Mouse (Mus musculus): ENCODE data around the gene Mdm4. TPM values are rescaled to one million over a fixed set of nuclear protein-coding genes. Genes with fewer than 3 reads are reported as not detected.

The Mdm4 gene
- polyA plus RNA-seq, 1 experiment from 2014 or later, result 35.7 TPM

GRCm38 (mm10) chr1:133074541-133074940, 44.2 kb upstream of the Mdm4 start:
- Histone ChIP-seq H3K36me3 (replicated peaks; ENCODE audit: control insufficient read depth, insufficient read depth, low read depth, low read length) (no peaks in the 10 kb centered on the region), H3K27ac (replicated peaks; ENCODE audit: low read depth, low read length) (no peak overlapping the region), H3K4me2 (ENCODE audit: low read depth, low read length) (no peak overlapping the region), H3K9ac (replicated peaks; ENCODE audit: low read length) (no peak overlapping the region), H3K4me1 (ENCODE audit: control insufficient read depth, insufficient read depth, low read length) (no peaks in the 10 kb centered on the region; the same call in 1 of the 2 replicates), H3K27me3 (ENCODE audit: control insufficient read depth, insufficient read depth, low read length) (no peaks in the 10 kb centered on the region), H3K9me3 (replicated peaks; ENCODE audit: control insufficient read depth, low read length) (no peaks in the 10 kb centered on the region), H3K4me3 (ENCODE audit: low read depth, low read length) (no peak overlapping the region)
- WGBS, result 95% methylated on average over 13 of the region's 13 CpGs
- ATAC-seq (replicated peaks; ENCODE audit: insufficient number of reproducible peaks, low FRiP score, low TSS enrichment, low read depth) (no peak), DNase-seq (ENCODE audit: low spot score) (no peak)

GRCm38 (mm10) chr1:133073327-133073856, 43.0 kb upstream of the Mdm4 start:
- H3K4me3 ChIP-seq (ENCODE audit: low read depth, low read length), result no peak overlapping the region
- no peak overlapping the region for H3K4me2 ChIP-seq (ENCODE audit: low read depth, low read length)
- peak overlapping the region; percentile 35; the same call in 1 of the 2 replicates for H3K27ac ChIP-seq (replicated peaks; ENCODE audit: low read depth, low read length)
- no peak for ATAC-seq (replicated peaks; ENCODE audit: insufficient number of reproducible peaks, low FRiP score, low TSS enrichment, low read depth)
- no peak for DNase-seq (ENCODE audit: low spot score)
- H3K4me1 ChIP-seq (ENCODE audit: control insufficient read depth, insufficient read depth, low read length), result no peaks in the 10 kb centered on the region; the same call in 1 of the 2 replicates
- no peaks in the 10 kb centered on the region for H3K36me3 ChIP-seq (replicated peaks; ENCODE audit: control insufficient read depth, insufficient read depth, low read depth, low read length)
- WGBS, result 37% methylated on average over 9 of the region's 9 CpGs
- no peak overlapping the region for H3K9ac ChIP-seq (replicated peaks; ENCODE audit: low read length)
- H3K9me3 ChIP-seq (replicated peaks; ENCODE audit: control insufficient read depth, low read length), result no peaks in the 10 kb centered on the region
- H3K27me3 ChIP-seq (ENCODE audit: control insufficient read depth, insufficient read depth, low read length), result no peaks in the 10 kb centered on the region

DNA sequence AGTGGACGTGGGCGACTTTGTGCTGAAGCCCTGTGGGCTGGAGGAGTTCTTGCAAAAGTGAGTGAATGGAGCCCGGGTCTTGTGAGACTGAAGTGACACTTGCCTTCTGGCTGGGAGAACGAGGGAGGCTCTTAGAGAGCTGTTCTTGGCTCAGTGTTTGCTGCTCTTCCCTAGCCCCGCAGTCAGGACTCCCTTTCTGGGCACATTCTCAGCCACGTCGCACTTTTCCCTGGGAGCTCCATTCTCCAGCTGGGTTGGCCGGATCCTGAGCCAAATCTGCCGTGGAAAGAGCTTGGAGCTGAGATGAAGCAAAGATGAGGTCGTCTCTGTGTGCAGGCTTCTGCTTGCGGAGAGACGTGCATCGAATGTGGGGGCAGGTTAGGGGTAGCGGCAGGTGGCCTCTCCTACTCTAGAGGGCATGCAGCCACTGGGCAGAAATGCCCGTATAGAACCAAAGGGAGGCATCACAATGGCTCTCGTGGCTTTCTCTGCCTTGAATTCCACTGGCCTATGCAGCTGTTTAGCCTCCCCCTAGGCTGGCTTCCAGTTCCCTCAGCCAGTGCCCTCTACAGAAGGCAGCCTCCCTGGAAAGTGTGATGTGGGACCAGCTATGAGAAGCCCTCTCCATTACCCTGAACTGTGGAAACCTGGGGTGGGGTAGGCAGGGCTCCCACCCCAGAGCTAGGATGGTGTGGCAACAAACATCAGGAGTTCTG, 41.5 kb upstream of the Mdm4 start:
- Histone ChIP-seq H3K27ac (replicated peaks; ENCODE audit: low read depth, low read length) (no peak overlapping the region), H3K27me3 (ENCODE audit: control insufficient read depth, insufficient read depth, low read length) (no peaks in the 10 kb centered on the region), H3K4me3 (ENCODE audit: low read depth, low read length) (no peak overlapping the region), H3K36me3 (replicated peaks; ENCODE audit: control insufficient read depth, insufficient read depth, low read depth, low read length) (no peaks in the 10 kb centered on the region), H3K9ac (replicated peaks; ENCODE audit: low read length) (no peak overlapping the region), H3K9me3 (replicated peaks; ENCODE audit: control insufficient read depth, low read length) (no peaks in the 10 kb centered on the region), H3K4me2 (ENCODE audit: low read depth, low read length) (no peak overlapping the region), H3K4me1 (ENCODE audit: control insufficient read depth, insufficient read depth, low read length) (no peaks in the 10 kb centered on the region; the same call in 1 of the 2 replicates)
- DNase-seq (ENCODE audit: low spot score) (no peak), ATAC-seq (replicated peaks; ENCODE audit: insufficient number of reproducible peaks, low FRiP score, low TSS enrichment, low read depth) (no peak)
- 81% methylated on average over 16 of the region's 16 CpGs for WGBS

DNA sequence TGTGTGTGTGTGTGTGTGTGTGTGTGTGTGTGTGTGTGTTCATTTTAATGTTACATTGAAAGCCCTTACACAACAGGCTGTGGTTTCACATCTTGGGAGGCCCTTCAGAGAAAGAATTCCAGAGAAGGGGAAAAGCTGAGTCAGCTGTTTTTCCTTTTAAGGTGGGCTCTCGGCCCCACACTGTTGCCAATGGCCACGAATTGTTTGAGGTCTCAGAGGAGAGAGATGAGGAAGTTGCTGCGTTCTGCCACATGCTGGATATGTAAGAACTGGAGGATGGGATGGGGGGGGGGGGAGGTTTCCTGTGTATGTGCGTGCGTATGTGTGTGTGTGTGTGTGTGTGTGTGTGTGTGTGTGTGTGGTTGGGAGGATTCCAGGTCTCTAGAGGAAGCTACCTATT, 39.8 kb upstream of the Mdm4 start:
- H3K9me3 ChIP-seq (replicated peaks; ENCODE audit: control insufficient read depth, low read length), result no peaks in the 10 kb centered on the region
- no peak for ATAC-seq (replicated peaks; ENCODE audit: insufficient number of reproducible peaks, low FRiP score, low TSS enrichment, low read depth)
- 55% methylated on average over 5 of the region's 5 CpGs for WGBS
- no peaks in the 10 kb centered on the region; the same call in 1 of the 2 replicates for H3K4me1 ChIP-seq (ENCODE audit: control insufficient read depth, insufficient read depth, low read length)
- DNase-seq (ENCODE audit: low spot score), result peak; percentile 67
- H3K4me2 ChIP-seq (ENCODE audit: low read depth, low read length), result no peak overlapping the region
- H3K27ac ChIP-seq (replicated peaks; ENCODE audit: low read depth, low read length), result no peak overlapping the region
- H3K36me3 ChIP-seq (replicated peaks; ENCODE audit: control insufficient read depth, insufficient read depth, low read depth, low read length), result no peaks in the 10 kb centered on the region
- H3K27me3 ChIP-seq (ENCODE audit: control insufficient read depth, insufficient read depth, low read length), result no peaks in the 10 kb centered on the region
- H3K4me3 ChIP-seq (ENCODE audit: low read depth, low read length), result no peak overlapping the region
- H3K9ac ChIP-seq (replicated peaks; ENCODE audit: low read length), result no peak overlapping the region

DNA sequence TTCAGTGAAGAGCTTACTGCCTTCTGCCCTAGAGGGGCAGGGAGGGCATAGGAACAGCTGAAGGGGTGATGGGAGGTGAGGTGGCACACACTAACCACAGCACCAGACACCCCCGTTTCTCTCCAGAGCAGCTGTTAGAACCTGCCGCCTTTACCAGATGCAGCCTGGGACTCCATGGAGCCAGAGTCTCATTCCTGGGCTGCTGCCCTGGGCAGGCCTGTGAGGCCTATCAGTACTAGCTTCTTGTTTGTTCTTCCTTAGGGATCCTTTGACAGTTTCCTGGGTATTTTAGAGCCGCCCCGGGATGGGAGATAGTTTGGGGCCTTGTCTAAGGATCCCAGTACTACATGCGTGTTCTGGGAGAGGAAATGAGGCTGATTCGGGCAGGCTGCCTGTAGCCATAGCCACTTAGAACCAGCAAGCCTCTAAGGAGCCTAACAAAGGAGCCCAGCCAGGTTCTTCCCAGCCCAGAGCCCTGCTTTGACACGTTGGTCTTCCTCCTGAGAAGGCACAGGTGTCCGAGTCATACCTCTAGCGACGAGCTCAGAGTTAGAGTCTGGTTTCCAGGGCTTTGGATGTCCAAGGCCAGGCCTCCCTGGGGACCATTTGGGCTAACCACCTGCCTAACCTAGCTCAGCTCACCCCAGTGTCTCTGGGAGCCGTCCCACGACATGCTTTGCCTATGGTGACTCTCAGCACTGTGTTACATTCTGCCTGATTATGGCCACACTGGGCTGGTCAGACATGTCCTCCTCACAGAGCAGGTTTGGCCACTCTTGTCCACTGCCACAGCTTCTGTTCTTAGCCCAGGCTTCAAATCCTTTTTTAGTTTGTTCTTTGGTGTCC, 39.1 kb upstream of the Mdm4 start:
- Histone ChIP-seq H3K27ac (replicated peaks; ENCODE audit: low read depth, low read length) (no peak overlapping the region), H3K9ac (replicated peaks; ENCODE audit: low read length) (no peak overlapping the region), H3K4me3 (ENCODE audit: low read depth, low read length) (no peak overlapping the region), H3K4me1 (ENCODE audit: control insufficient read depth, insufficient read depth, low read length) (no peaks in the 10 kb centered on the region; the same call in 1 of the 2 replicates), H3K4me2 (ENCODE audit: low read depth, low read length) (no peak overlapping the region), H3K36me3 (replicated peaks; ENCODE audit: control insufficient read depth, insufficient read depth, low read depth, low read length) (no peaks in the 10 kb centered on the region), H3K27me3 (ENCODE audit: control insufficient read depth, insufficient read depth, low read length) (no peaks in the 10 kb centered on the region), H3K9me3 (replicated peaks; ENCODE audit: control insufficient read depth, low read length) (no peaks in the 10 kb centered on the region)
- 80% methylated on average over 12 of the region's 12 CpGs for WGBS
- DNase-seq (ENCODE audit: low spot score) (no peak), ATAC-seq (replicated peaks; ENCODE audit: insufficient number of reproducible peaks, low FRiP score, low TSS enrichment, low read depth) (no peak)

DNA sequence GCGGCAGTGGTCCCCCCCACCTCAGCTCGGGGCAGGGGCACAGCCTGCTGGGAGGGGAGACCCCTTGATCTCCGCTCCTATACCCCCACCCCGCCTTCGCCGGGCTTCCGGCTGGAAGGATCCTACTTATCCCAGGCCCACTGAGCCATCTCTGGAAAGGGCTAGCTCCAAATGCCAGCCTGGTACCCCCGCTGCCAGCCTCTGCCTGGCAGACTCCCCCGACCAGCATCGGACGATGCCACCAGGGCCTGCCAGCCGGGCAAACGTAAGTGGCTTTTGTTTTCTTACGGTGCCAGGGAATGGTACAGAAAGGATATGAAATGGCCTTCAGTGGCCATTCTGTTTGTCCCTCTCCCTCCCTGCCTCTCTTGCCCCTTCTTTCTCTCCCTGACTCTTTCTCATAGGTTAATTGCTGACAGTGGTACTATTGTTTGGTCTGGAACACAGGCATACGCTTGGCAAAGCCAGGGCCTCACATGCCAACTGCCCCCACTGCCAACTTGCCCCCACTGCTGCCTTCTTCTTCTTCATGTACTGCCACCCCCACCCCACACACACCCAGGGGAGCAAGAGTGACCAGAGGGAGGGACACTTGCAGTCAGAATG, 38.4 kb upstream of the Mdm4 start:
- DNase-seq (ENCODE audit: low spot score) (no peak), ATAC-seq (replicated peaks; ENCODE audit: insufficient number of reproducible peaks, low FRiP score, low TSS enrichment, low read depth) (no peak)
- H3K9ac ChIP-seq (replicated peaks; ENCODE audit: low read length), result no peak overlapping the region
- no peaks in the 10 kb centered on the region for H3K36me3 ChIP-seq (replicated peaks; ENCODE audit: control insufficient read depth, insufficient read depth, low read depth, low read length)
- H3K4me1 ChIP-seq (ENCODE audit: control insufficient read depth, insufficient read depth, low read length), result no peaks in the 10 kb centered on the region; the same call in 1 of the 2 replicates
- no peak overlapping the region for H3K4me2 ChIP-seq (ENCODE audit: low read depth, low read length)
- no peaks in the 10 kb centered on the region for H3K9me3 ChIP-seq (replicated peaks; ENCODE audit: control insufficient read depth, low read length)
- no peaks in the 10 kb centered on the region for H3K27me3 ChIP-seq (ENCODE audit: control insufficient read depth, insufficient read depth, low read length)
- no peak overlapping the region for H3K27ac ChIP-seq (replicated peaks; ENCODE audit: low read depth, low read length)
- 87% methylated on average over 15 of the region's 15 CpGs for WGBS
- H3K4me3 ChIP-seq (ENCODE audit: low read depth, low read length), result no peak overlapping the region

- ATAC-seq (replicated peaks; ENCODE audit: insufficient number of reproducible peaks, low FRiP score, low TSS enrichment, low read depth) (no peak), DNase-seq (ENCODE audit: low spot score) (no peak)
- Histone ChIP-seq H3K4me2 (ENCODE audit: low read depth, low read length) (no peak overlapping the region), H3K9me3 (replicated peaks; ENCODE audit: control insufficient read depth, low read length) (no peaks in the 10 kb centered on the region), H3K36me3 (replicated peaks; ENCODE audit: control insufficient read depth, insufficient read depth, low read depth, low read length) (no peaks in the 10 kb centered on the region), H3K4me3 (ENCODE audit: low read depth, low read length) (no peak overlapping the region), H3K27me3 (ENCODE audit: control insufficient read depth, insufficient read depth, low read length) (no peaks in the 10 kb centered on the region), H3K27ac (replicated peaks; ENCODE audit: low read depth, low read length) (no peak overlapping the region), H3K9ac (replicated peaks; ENCODE audit: low read length) (no peak overlapping the region), H3K4me1 (ENCODE audit: control insufficient read depth, insufficient read depth, low read length) (no peaks in the 10 kb centered on the region; the same call in 1 of the 2 replicates)
- 60% methylated on average over 5 of the region's 5 CpGs for WGBS
These were observed 37.9 kb upstream of the Mdm4 start for GRCm38 (mm10) chr1:133068268-133068667.
